Mouse (Mus musculus) left cerebral cortex, postnatal 10 days (tissue): ENCODE results near the gene Plxnd1. TPM values are rescaled to one million over a fixed set of nuclear protein-coding genes. Genes with fewer than 3 reads are reported as not detected.

Experiments used
- DNase-seq, 2 experiments: peaks; one replicate each; pipeline ENCODE4 v3.0.0; 2021 to 2022; ENCODE audit warnings: low spot score in 2 of 2, mixed read lengths in 1 of 2; ENCODE audit errors: extremely low spot score in 1 of 2
- intact Hi-C: fragments of 180-260 bp; cut with DNase I; formaldehyde crosslinking; loops from one replicate; pipeline ENCODE4 v1.15.1; 2025
- total RNA-seq, 2 experiments: library from RNA; stranded (reverse); gene quantifications; 2 replicates each; pipeline ENCODE4 v1.2.3; 2021

The Plxnd1 gene
- 100 to 1,000 TPM; 183 to 194 TPM for total RNA-seq

- peak; percentile 66 to 92 for DNase-seq
- intact Hi-C loops: loop anchor here (5.0 kb wide), 1 partner anchor 143 kb away; the partner anchor contains the start of genes Ift122 and Mbd4
Observed at GRCm38 (mm10) chr6:115994877-115995520, at the start of gene Plxnd1. Gene Plxnd1, minus strand, starts transcription at chr6:115995005.

DNA sequence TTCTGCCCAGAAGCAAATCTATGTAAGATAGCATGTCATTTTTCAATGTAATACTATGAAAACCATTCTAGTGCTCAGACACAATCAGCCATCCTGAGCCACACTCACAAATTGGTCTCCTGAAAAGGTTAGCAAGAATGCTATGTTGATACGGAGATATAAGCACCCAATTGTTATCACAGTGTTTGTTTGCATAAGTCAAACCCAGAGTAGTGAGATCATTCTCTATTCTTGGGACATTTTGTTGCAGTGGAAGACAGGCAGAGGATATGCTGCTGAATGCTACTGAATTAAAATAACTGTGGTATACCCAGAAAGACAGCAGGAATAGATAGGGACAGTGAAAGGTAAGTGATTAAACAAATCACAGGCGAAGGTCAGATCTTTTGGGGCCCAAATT, 49.2 kb upstream of the Plxnd1 start:
- DNase-seq: no peak
- intact Hi-C loops: no loop called here

DNA sequence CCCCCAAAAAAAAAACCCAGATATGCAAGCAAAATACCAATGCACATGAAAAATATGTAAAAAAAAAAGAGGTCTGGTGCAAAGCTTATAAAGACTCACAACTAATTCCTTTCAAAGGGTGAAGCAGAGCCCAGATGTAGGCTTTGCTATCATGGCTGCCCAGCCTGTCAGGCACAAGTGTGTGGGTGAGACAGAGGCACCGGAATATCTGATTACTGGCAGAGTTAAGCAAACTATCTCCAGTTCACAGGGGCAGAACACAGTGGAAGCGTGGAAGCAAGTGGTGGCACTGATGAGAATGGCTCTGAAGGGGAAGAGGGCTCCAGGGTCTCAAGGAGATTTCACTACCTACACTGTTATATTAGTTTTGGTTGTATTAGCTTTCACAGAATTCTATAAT, 43.4 kb upstream of the Plxnd1 start:
- intact Hi-C loops: no loop called here
- DNase-seq: no peak

GRCm38 (mm10) chr6:116037281-116037831, 42.6 kb upstream of the Plxnd1 start:
- intact Hi-C loops: no loop called here
- DNase-seq: no peak

- no peak for DNase-seq
- intact Hi-C loops: no loop called here
Observed at GRCm38 (mm10) chr6:116036555-116036954, 41.8 kb upstream of the Plxnd1 start.

DNA sequence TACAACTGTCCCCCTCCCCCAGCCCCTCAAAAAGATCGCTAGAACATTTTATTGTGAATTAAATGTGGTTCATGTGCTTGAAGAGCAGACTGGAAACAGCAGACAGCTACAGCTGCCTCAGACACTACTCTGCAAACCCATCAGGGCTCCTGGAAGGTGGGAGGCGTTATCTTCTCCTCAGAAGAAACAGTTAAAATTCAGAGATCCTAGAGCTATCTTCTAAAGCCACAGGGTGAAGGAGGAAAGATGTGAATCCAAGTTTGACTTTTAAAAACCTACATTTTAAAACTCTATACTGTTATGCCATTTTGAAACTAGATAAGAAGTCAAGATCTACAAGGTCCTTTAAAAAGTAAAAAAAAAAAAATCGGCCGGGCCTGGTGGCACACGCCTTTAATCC, 36.2 kb upstream of the Plxnd1 start:
- intact Hi-C loops: no loop called here
- DNase-seq: no peak

- intact Hi-C loops: no loop called here
- DNase-seq: no peak
Observed at GRCm38 (mm10) chr6:116024666-116025065, 29.9 kb upstream of the Plxnd1 start.

DNA sequence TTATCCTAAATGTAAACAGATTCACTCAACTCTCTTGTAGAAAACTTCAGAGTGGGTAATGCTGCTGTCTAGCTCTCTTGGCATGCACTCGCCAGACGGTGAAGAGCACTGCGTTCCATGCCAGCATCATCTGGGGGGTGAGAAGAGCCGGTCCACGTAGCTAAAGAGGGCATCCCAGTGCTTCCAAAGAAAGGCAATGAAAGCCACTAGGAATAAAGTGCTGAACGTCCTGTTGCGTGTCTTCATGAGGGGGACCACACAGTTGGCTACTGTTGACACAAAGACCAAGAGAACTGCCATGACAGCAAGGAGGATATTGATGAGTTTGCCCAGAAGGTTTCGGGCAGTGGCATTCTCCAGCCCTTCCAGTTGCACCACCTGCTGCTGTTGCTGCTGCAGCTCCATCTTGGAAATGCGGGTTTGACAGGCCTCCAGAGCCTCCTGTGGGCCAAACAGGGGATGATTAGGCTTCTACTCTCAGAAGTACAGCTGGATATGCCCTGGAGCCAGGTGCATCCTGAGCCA, 27.2 kb upstream of the Plxnd1 start:
- intact Hi-C loops: loop anchor here (1.0 kb wide), 1 partner anchor 21 kb away; no protein-coding TSS in a partner anchor

GRCm38 (mm10) chr6:116015902-116016301, 21.1 kb upstream of the Plxnd1 start:
- DNase-seq: no peak
- intact Hi-C loops: no loop called here

More for the DNA sequence above, 27.2 kb upstream of the Plxnd1 start:
- DNase-seq: peak in 1 of 2 experiments; percentile 30

GRCm38 (mm10) chr6:116014111-116014510, 19.3 kb upstream of the Plxnd1 start:
- DNase-seq: no peak
- intact Hi-C loops: loop anchor here (5.0 kb wide), 3 partner anchors 113 to 198 kb away; partner anchors contain the start of gene Tmcc1

- no peak for DNase-seq
- intact Hi-C loops: loop anchor here (5.0 kb wide), 3 partner anchors 114 to 199 kb away; partner anchors contain the start of gene Tmcc1
Observed at GRCm38 (mm10) chr6:116013687-116014086, 18.9 kb upstream of the Plxnd1 start.

DNA sequence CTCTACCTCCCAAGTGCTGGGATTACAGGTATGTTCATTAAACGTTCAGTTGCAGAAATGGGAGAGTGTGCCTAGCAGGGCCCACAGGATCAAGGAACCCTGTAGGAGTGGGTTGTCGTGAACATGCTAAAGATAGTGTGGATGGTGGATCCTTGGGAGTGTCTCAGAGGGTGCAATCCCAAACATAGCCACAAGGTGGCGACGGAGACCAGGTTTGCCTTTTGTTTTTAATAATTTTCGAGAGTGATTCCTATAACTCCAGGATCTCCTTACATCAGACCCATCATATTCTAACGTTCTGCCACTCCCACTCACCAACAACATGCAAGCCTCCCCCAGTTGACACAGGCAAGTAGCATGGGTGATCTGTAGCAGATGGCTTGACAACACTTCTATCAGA, 15.7 kb upstream of the Plxnd1 start:
- intact Hi-C loops: loop anchor here (5.0 kb wide), 3 partner anchors 117 to 202 kb away; partner anchors contain the start of gene Tmcc1

GRCm38 (mm10) chr6:116009426-116009825, 14.6 kb upstream of the Plxnd1 start:
- intact Hi-C loops: loop anchor here (10.0 kb wide), 1 partner anchor 195 kb away; no protein-coding TSS in a partner anchor

More for the DNA sequence above, 15.7 kb upstream of the Plxnd1 start:
- peak; percentile 77 for DNase-seq

GRCm38 (mm10) chr6:116007561-116008173, 12.9 kb upstream of the Plxnd1 start:
- intact Hi-C loops: loop anchor here (2.0 to 10.0 kb wide), 2 partner anchors 107 to 193 kb away; no protein-coding TSS in a partner anchor
- peak in 1 of 2 experiments; percentile 85 for DNase-seq

More at GRCm38 (mm10) chr6:116009426-116009825, 14.6 kb upstream of the Plxnd1 start:
- DNase-seq: peak in 1 of 2 experiments; percentile 58

GRCm38 (mm10) chr6:116006731-116007130, 11.9 kb upstream of the Plxnd1 start:
- intact Hi-C loops: loop anchor here (2.0 to 10.0 kb wide), 2 partner anchors 106 to 192 kb away; no protein-coding TSS in a partner anchor
- peak in 1 of 2 experiments; percentile 88 for DNase-seq

DNA sequence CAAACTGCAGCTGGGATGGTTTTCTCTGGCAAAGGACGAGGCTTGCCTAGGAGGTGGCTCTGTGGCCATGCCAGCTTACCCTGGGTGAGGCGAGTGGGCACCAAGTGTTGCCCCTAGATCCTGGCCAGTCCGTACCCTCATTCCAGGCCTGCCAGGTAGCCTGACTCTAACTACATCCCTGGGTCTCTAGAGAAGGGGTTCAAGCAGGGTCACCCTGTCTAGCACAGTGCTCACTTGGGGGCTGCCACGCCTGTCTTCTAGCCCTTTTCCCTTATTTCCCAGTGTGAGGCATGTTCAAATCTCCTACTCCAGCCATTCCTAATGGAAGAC, 11.1 kb upstream of the Plxnd1 start:
- DNase-seq: no peak
- intact Hi-C loops: loop anchor here (2.0 to 10.0 kb wide), 2 partner anchors 105 to 191 kb away; no protein-coding TSS in a partner anchor

DNA sequence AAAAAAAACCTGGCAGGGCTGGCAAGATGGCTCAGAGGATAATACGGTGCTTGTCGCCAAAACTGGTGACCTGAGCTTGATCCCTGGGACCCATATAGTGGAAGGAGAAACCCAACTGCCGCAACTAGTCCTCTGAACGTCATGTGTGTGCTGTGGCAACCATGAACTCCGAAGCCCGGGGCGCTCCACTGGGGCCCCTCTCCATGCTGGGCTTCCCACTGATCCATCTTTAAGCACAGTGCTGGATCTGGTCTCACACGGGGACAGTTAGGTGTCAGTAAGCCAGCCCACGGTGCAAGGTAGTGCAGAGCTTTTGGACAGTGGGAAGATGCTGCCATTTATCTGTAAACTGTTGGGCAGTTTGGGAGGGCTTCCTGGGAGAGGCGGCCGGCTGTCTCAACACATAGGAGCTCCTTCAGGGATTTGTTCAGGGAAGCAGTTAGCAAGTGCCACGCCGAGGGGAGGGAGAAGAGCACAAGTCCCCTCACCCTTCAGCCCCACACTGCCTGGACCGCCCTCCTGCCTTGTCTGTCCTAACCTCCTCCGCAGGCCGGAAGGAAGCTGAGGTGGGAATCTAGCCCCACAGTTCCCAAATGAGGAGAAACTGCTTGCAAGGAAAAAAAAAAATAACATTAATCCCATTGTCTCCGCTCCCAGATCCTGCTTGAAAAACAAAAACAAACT, 10.6 kb upstream of the Plxnd1 start:
- intact Hi-C loops: loop anchor here (10.0 kb wide), 1 partner anchor 191 kb away; no protein-coding TSS in a partner anchor

GRCm38 (mm10) chr6:116004716-116005115, 9.9 kb upstream of the Plxnd1 start:
- peak in 1 of 2 experiments; percentile 28 for DNase-seq
- intact Hi-C loops: loop anchor here (10.0 kb wide), 1 partner anchor 190 kb away; no protein-coding TSS in a partner anchor

More for the DNA sequence above, 10.6 kb upstream of the Plxnd1 start:
- peak in 1 of 2 experiments; percentile 72 for DNase-seq
